Comparison of ENCODE assay signal across 17 mouse cellular contexts in the genomic region with DNA sequence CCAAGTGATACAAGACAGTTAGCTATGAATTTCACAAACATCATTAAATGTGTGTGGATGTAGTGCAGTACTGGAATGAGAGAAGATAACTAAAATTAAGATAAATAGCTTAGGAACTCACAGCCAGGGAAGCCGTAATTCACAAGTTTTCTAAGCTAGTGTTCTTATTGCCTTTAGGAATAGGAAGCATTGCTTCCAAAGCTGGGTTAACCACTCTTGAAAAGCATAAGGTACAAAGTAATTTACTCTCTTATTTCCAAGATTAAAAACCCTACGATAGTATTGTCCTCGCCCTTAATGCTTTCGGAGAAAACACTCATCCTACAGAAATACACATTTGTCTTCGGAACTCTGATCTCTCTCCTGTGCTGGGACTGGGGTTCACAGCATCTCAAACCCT.
DNase-seq lines count a peak whose midpoint lies in the region; ATAC-seq and TF ChIP-seq lines count a peak whose summit lies in the region.
"Had no signal": no experiment of that assay in that cellular context is flagged by ENCODE, and none has a peak within 500 bp of the region (broad histone marks: within the 10 kb centered on the region; RNA-seq: fewer than 3 reads in every experiment).

No protein-coding gene starts in this region.

- no peaks in the 10 kb centered on the region for H3K9me3 ChIP-seq in kidney, embryonic 14.5 days (ENCODE audit: control insufficient read depth, low read length)
- no peaks in the 10 kb centered on the region for H3K9me3 ChIP-seq in midbrain, embryonic 13.5 days
- no peaks in the 10 kb centered on the region for H3K9me3 ChIP-seq in midbrain, postnatal 0 days (ENCODE audit: low read length)
- no peaks in the 10 kb centered on the region for H3K9me3 ChIP-seq in forebrain, embryonic 12.5 days
- H3K9me3 ChIP-seq in liver, embryonic 12.5 days (replicated peaks) = no peaks in the 10 kb centered on the region
- H3K9me3 ChIP-seq: intestine, embryonic 15.5 days had no signal

- 68% methylated on average over 5 of the region's 5 CpGs for WGBS in kidney, embryonic 14.5 days
- WGBS in midbrain, embryonic 13.5 days = 72% methylated on average over 5 of the region's 5 CpGs
- WGBS in midbrain, postnatal 0 days = 79% methylated on average over 5 of the region's 5 CpGs
- 53% methylated on average over 5 of the region's 5 CpGs for WGBS in forebrain, embryonic 12.5 days
- WGBS in liver, embryonic 12.5 days (ENCODE audit: insufficient replicate concordance) = 76% methylated on average over 5 of the region's 5 CpGs

- DNase-seq in kidney, adult 9 months = no peak
- DNase-seq in midbrain, postnatal 0 days (ENCODE audit: low spot score) = no peak
- no peak for DNase-seq in embryo, embryonic 9.5 days (ENCODE audit: extremely low spot score)
- DNase-seq: cerebellum, adult 9-10 months; embryo, embryonic 11 days; gastrocnemius, postnatal 10 days; kidney, postnatal 14 days; left cerebral cortex, postnatal 4 days; lung, postnatal 10 days; right cerebral cortex, postnatal 14 days had no signal

- H3K27ac ChIP-seq in kidney, embryonic 14.5 days (ENCODE audit: low read depth, low read length) = no peak overlapping the region
- no peak overlapping the region for H3K27ac ChIP-seq in midbrain, embryonic 13.5 days
- no peak overlapping the region for H3K27ac ChIP-seq in midbrain, postnatal 0 days (ENCODE audit: low read depth, low read length)
- 0 out of 2 replicates have a peak overlapping the region, but pooled peaks have one; percentile 6 for H3K27ac ChIP-seq in forebrain, embryonic 12.5 days
- no peak overlapping the region for H3K27ac ChIP-seq in liver, embryonic 12.5 days
- H3K27ac ChIP-seq: hindbrain, embryonic 14.5 days; intestine, embryonic 15.5 days had no signal

- peak overlapping the region; percentile 55; the same call in 1 of the 2 replicates for H3K9ac ChIP-seq in kidney, embryonic 14.5 days (ENCODE audit: low read depth, low read length)
- H3K9ac ChIP-seq in midbrain, embryonic 13.5 days (replicated peaks) = no peak overlapping the region; the same call in 1 of the 2 replicates
- no peak overlapping the region for H3K9ac ChIP-seq in midbrain, postnatal 0 days (replicated peaks; ENCODE audit: low read length, poor library complexity, severe bottlenecking)
- peak overlapping the region; percentile 60; the same call in 1 of the 2 replicates for H3K9ac ChIP-seq in forebrain, embryonic 12.5 days
- H3K9ac ChIP-seq in liver, embryonic 12.5 days = no peak overlapping the region
- H3K9ac ChIP-seq: hindbrain, embryonic 14.5 days; intestine, embryonic 15.5 days had no signal

- ATAC-seq in kidney, embryonic 14.5 days (ENCODE audit: low FRiP score, low TSS enrichment) = no peak
- no peak for ATAC-seq in midbrain, embryonic 13.5 days
- ATAC-seq in midbrain, postnatal 0 days (ENCODE audit: low FRiP score) = no peak
- no peak for ATAC-seq in forebrain, embryonic 12.5 days (ENCODE audit: low FRiP score)
- no peak for ATAC-seq in activated CD4-positive, CD25-positive, alpha-beta regulatory T cell, adult 4 months
- ATAC-seq in liver, embryonic 12.5 days = no peak
- ATAC-seq: intestine, embryonic 15.5 days had no signal

- 0 out of 2 replicates have a peak, but pooled peaks cover 3% of the 10 kb centered on the region for H3K27me3 ChIP-seq in kidney, embryonic 14.5 days (ENCODE audit: control insufficient read depth, insufficient read depth, low read length)
- peaks cover 74% of the 10 kb centered on the region for H3K27me3 ChIP-seq in midbrain, embryonic 13.5 days
- H3K27me3 ChIP-seq in midbrain, postnatal 0 days (ENCODE audit: insufficient read depth, low read length) = peaks cover 57% of the 10 kb centered on the region
- H3K27me3 ChIP-seq in forebrain, embryonic 12.5 days = peaks cover 70% of the 10 kb centered on the region
- peaks cover 54% of the 10 kb centered on the region for H3K27me3 ChIP-seq in liver, embryonic 12.5 days (replicated peaks)

- TF ChIP-seq CTCF in midbrain, postnatal 0 days (IDR thresholded peaks at IDR 0.05) = no peak

- H3K4me3 ChIP-seq in kidney, embryonic 14.5 days (ENCODE audit: low read length) = peak overlapping the region; percentile 35
- peak overlapping the region; percentile 24 for H3K4me3 ChIP-seq in midbrain, embryonic 13.5 days (replicated peaks)
- H3K4me3 ChIP-seq in midbrain, postnatal 0 days (ENCODE audit: low read depth, low read length) = no peak overlapping the region
- peak overlapping the region; percentile 41 for H3K4me3 ChIP-seq in forebrain, embryonic 12.5 days (replicated peaks)
- no peak overlapping the region for H3K4me3 ChIP-seq in liver, embryonic 12.5 days

- peak overlapping the region; percentile 40 for H3K4me2 ChIP-seq in kidney, embryonic 14.5 days (replicated peaks; ENCODE audit: low read depth, low read length)
- H3K4me2 ChIP-seq in midbrain, embryonic 13.5 days (replicated peaks) = peak overlapping the region; percentile 48; the same call in 1 of the 2 replicates
- H3K4me2 ChIP-seq in midbrain, postnatal 0 days (ENCODE audit: low read depth, low read length, poor library complexity, severe bottlenecking) = no peak overlapping the region
- peak overlapping the region; percentile 51 for H3K4me2 ChIP-seq in forebrain, embryonic 12.5 days
- no peak overlapping the region for H3K4me2 ChIP-seq in liver, embryonic 12.5 days

- H3K4me1 ChIP-seq in kidney, embryonic 14.5 days (ENCODE audit: control insufficient read depth, insufficient read depth, low read length) = peaks cover 25% of the 10 kb centered on the region
- H3K4me1 ChIP-seq in midbrain, embryonic 13.5 days (replicated peaks) = peaks cover 12% of the 10 kb centered on the region
- H3K4me1 ChIP-seq in midbrain, postnatal 0 days (ENCODE audit: insufficient read depth, low read length) = no peaks in the 10 kb centered on the region
- H3K4me1 ChIP-seq in forebrain, embryonic 12.5 days = peaks cover 38% of the 10 kb centered on the region
- H3K4me1 ChIP-seq in liver, embryonic 12.5 days = no peaks in the 10 kb centered on the region
- H3K4me1 ChIP-seq: intestine, embryonic 15.5 days had no signal

- H3K36me3 ChIP-seq in kidney, embryonic 14.5 days (ENCODE audit: control insufficient read depth, insufficient read depth, low read length) = no peaks in the 10 kb centered on the region
- H3K36me3 ChIP-seq in midbrain, embryonic 13.5 days = no peaks in the 10 kb centered on the region
- H3K36me3 ChIP-seq in midbrain, postnatal 0 days (ENCODE audit: insufficient read depth, low read length) = no peaks in the 10 kb centered on the region
- no peaks in the 10 kb centered on the region for H3K36me3 ChIP-seq in forebrain, embryonic 12.5 days (replicated peaks)
- H3K36me3 ChIP-seq in liver, embryonic 12.5 days = no peaks in the 10 kb centered on the region
- H3K36me3 ChIP-seq: intestine, embryonic 15.5 days had no signal

Comparison
In these comparisons a context has a peak if more than half of its experiments do, and no peak if none do; other contexts are left out.
1. H3K4me2 ChIP-seq: peak in kidney, embryonic 14.5 days (single experiment), midbrain, embryonic 13.5 days (single experiment) and forebrain, embryonic 12.5 days (single experiment); none in midbrain, postnatal 0 days (single experiment) and liver, embryonic 12.5 days (single experiment).
2. H3K4me3 ChIP-seq: peak in kidney, embryonic 14.5 days (single experiment), midbrain, embryonic 13.5 days (single experiment) and forebrain, embryonic 12.5 days (single experiment); none in midbrain, postnatal 0 days (single experiment) and liver, embryonic 12.5 days (single experiment).
3. H3K9ac ChIP-seq: peak in kidney, embryonic 14.5 days (single experiment) and forebrain, embryonic 12.5 days (single experiment); none in midbrain, embryonic 13.5 days (single experiment), midbrain, postnatal 0 days (single experiment) and liver, embryonic 12.5 days (single experiment).